Mouse (Mus musculus) cerebellum, adult 11-12 months (tissue): ENCODE data around the gene Gm4450.
"Not testable (repeated sequence)": the region's sequence is repeated elsewhere in the genome, so short reads cannot be mapped to it uniquely, and the experiment has no call there.

ENCODE experiments used
- DNase-seq: peaks from one replicate; pipeline ENCODE4 v3.0.0; 2022

The Gm4450 gene

DNA sequence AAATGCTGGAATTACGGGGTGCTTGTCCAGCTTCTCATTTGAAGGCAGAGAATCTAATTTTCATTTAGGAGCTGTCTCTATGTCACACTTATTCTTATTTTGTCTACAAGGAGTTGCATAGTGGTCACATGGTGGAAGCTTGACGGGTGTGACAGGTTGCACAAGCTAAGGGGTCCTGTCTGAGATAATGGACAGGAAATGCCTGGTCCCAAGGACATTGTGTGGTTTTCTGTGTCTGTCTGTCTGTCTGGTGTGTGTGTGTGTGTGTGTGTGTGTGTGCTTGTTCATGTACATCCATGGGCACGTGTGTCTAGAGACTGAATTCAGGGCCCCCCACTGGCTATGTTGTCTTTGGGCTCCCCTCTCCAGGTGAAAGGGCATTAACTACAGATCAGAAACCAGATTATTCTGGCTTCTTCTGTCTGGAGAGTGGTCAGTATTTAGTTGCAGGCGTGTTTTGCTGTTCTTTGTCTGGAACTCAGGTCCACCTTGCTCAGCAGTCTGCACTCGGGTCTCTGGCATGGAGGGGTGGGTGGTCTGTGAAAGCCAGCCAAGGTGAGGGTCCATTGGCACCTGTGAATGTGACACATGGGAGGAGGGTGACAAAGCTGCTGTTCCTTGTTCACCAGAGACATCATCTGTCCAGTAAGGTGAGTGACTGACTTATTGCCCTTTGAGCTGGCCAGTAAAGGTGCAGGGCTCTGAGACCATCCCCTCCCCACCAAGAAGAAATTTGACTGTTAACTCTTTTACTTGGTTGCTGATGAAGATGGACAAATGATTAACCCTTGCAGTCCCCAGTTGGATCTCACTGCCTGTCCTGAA, 40.3 kb downstream of the Gm4450 start:
- DNase-seq = no peak

DNA sequence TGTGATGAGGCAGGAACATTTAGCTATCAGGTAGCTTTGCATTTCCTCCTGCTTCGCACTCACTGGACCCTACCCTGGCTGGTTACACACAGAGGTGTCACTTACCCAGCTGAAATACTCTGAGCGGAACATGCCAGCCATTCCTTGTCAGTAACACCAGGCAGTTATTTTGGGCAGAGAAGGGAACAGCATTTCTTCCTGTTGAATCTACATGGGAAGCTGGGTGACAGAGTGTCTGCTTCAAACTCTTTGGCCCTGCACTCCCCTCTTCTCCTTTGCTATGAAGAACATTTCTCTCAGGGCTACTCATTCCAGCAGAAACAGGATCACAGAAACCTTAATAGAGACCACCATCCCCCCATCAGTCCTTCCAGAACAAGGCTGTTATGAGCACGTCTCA, 42.6 kb downstream of the Gm4450 start:
- DNase-seq = no peak

GRCm38 (mm10) chr3:98413733-98414132, 43.2 kb downstream of the Gm4450 start:
- no peak for DNase-seq

- DNase-seq = not testable (repeated sequence)
Observed at GRCm38 (mm10) chr3:98410619-98411580, 46.0 kb downstream of the Gm4450 start.

- not testable (repeated sequence) for DNase-seq
Observed at GRCm38 (mm10) chr3:98407261-98407780, 49.6 kb downstream of the Gm4450 start.

GRCm38 (mm10) chr3:98406569-98407144, 50.3 kb downstream of the Gm4450 start:
- DNase-seq = not testable (repeated sequence)

DNA sequence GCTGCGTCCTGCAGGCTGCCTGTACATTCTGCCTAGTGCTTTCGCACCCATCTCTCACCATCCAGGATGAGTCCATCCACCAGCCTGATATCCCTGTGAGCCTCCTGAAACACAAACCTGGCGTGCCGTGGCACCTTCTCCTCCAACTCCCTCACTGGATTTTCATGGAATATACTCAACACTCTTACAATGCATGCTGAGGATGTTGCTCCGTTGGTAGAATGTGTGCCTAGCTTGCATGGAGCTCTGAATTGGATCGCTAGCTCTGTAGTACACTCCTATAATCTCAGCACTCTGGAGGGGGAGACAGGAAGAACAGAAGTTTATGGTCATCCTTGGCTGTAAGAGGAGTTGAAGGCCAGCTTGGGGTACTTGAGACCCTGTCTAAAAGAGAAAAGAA, 51.0 kb downstream of the Gm4450 start:
- DNase-seq = not testable (repeated sequence)

- peak; percentile 44 for DNase-seq
Observed at GRCm38 (mm10) chr3:98404268-98404895, 52.5 kb downstream of the Gm4450 start.
